Mouse (Mus musculus) stomach, postnatal 0 days (tissue): ENCODE results near the gene Gm49383. TPM values are rescaled to one million over a fixed set of nuclear protein-coding genes. Genes with fewer than 3 reads are reported as not detected.

ENCODE experiments used
- ATAC-seq: fragments of 200-750 bp; cut with Nextera tagmentation; 2 replicates; pipeline ENCODE4 v1.8.0; 2017; ENCODE audit not compliant: low FRiP score, low TSS enrichment
- DNase-seq: peaks from one replicate; pipeline ENCODE4 v3.0.0-alpha.2; 2016; ENCODE audit warnings: low spot score
- H3K27ac ChIP-seq: fragments of 300-500 bp; sonication (generic); replicated peaks from 2 replicates; pipeline ENCODE4 v1.5.1; 2014; ENCODE audit warnings: mild to moderate bottlenecking, control low read depth
- H3K27me3 ChIP-seq: fragments of 300-500 bp; sonication (generic); 2 replicates; pipeline ENCODE4 v1.6.1; 2014; ENCODE audit warnings: low read length; ENCODE audit not compliant: control insufficient read depth, insufficient read depth
- H3K36me3 ChIP-seq: fragments of 300-500 bp; sonication (generic); 2 replicates; pipeline ENCODE4 v1.6.1; 2014; ENCODE audit warnings: low read length, mixed read lengths; ENCODE audit not compliant: control insufficient read depth, insufficient read depth
- H3K4me1 ChIP-seq: fragments of 300-500 bp; sonication (generic); replicated peaks from 2 replicates; pipeline ENCODE4 v1.6.1; 2014; ENCODE audit warnings: antibody characterized with exemption; ENCODE audit not compliant: control insufficient read depth, insufficient read depth
- H3K4me2 ChIP-seq: fragments of 300-500 bp; sonication (generic); replicated peaks from 2 replicates; pipeline ENCODE4 v1.6.1; 2014; ENCODE audit warnings: low read depth, mild to moderate bottlenecking, control low read depth, moderate library complexity
- H3K4me3 ChIP-seq: fragments of 300-500 bp; sonication (generic); 2 replicates; pipeline ENCODE4 v1.5.1; 2014; ENCODE audit warnings: low read depth, low read length, control low read depth
- H3K9ac ChIP-seq: fragments of 300-500 bp; sonication (generic); 2 replicates; pipeline ENCODE4 v1.6.1; 2014; ENCODE audit warnings: mild to moderate bottlenecking, low read length, control low read depth, mixed read lengths
- H3K9me3 ChIP-seq: fragments of 300-500 bp; sonication (generic); 2 replicates; pipeline ENCODE4 v1.6.1; 2016; ENCODE audit warnings: low read length; ENCODE audit not compliant: control insufficient read depth
- CTCF ChIP-seq: IDR thresholded peaks from 2 replicates; pipeline ENCODE4 v1.5.1; 2016; ENCODE audit warnings: antibody characterized with exemption, low read depth, mild to moderate bottlenecking, moderate library complexity
- EP300 ChIP-seq: optimal IDR thresholded peaks from 2 replicates; pipeline ENCODE3; 2016; ENCODE audit warnings: antibody characterized with exemption
- WGBS: fragments of 180-500 bp; shearing (Covaris S2); extraction: QIAGEN DNeasy Blood & Tissue Kit; methylation state at CpG from one replicate; pipeline ENCODE4 v1.1.7; 2014; 5-methylcytosine and 5-hydroxymethylcytosine counted together
- microRNA-seq: library from miRNA; unstranded; fragments of <30 nt; microRNA quantifications from one replicate; pipeline ENCODE4, GENCODE M21; 2016
- polyA plus RNA-seq: library from polyadenylated mRNA; unstranded; fragments of >200 nt; fragmentation: Nextera tagmentation; extraction: Ambion mirVana; gene quantifications from 2 replicates; pipeline ENCODE4 v1.2.1, GENCODE M21; 2015

Gm49383 gene
- polyA plus RNA-seq, 1 experiment from 2014 or later: 10.3 TPM

GRCm38 (mm10) chr12:69147166-69147735 is 49.7 kb downstream of the Gm49383 start:
- no peaks in the 10 kb centered on the region for H3K4me1 ChIP-seq
- WGBS: 90% methylated on average over 5 of the region's 5 CpGs
- H3K36me3 ChIP-seq: no peaks in the 10 kb centered on the region

GRCm38 (mm10) chr12:69143460-69143859 is 53.4 kb downstream of the Gm49383 start:
- Histone ChIP-seq H3K36me3 (no peaks in the 10 kb centered on the region), H3K4me2 (no peak overlapping the region), H3K9ac (no peak overlapping the region), H3K27ac (no peak overlapping the region), H3K9me3 (no peaks in the 10 kb centered on the region), H3K4me1 (no peaks in the 10 kb centered on the region), H3K4me3 (no peak overlapping the region), H3K27me3 (no peaks in the 10 kb centered on the region)
- no peak for TF ChIP-seq EP300
- TF ChIP-seq CTCF: no peak
- ATAC-seq: no peak
- no peak for DNase-seq
- 73% methylated on average over 6 of the region's 6 CpGs for WGBS

More at GRCm38 (mm10) chr12:69147166-69147735, 49.7 kb downstream of the Gm49383 start:
- ATAC-seq (no peak), DNase-seq (no peak)
- H3K27me3 ChIP-seq: no peaks in the 10 kb centered on the region
- no peak overlapping the region for H3K9ac ChIP-seq
- H3K27ac ChIP-seq: no peak overlapping the region
- no peak for TF ChIP-seq CTCF
- TF ChIP-seq EP300: no peak
- H3K4me3 ChIP-seq: no peak overlapping the region
- no peak overlapping the region for H3K4me2 ChIP-seq
- H3K9me3 ChIP-seq: no peaks in the 10 kb centered on the region

GRCm38 (mm10) chr12:69139841-69140240 is 57.1 kb downstream of the Gm49383 start:
- H3K27ac ChIP-seq: no peak overlapping the region
- DNase-seq: no peak

GRCm38 (mm10) chr12:69139201-69139600 is 57.7 kb downstream of the Gm49383 start:
- ATAC-seq (no peak), DNase-seq (no peak)
- Histone ChIP-seq H3K4me1 (no peaks in the 10 kb centered on the region), H3K27me3 (no peaks in the 10 kb centered on the region), H3K27ac (no peak overlapping the region), H3K4me3 (no peak overlapping the region), H3K9me3 (no peaks in the 10 kb centered on the region), H3K9ac (no peak overlapping the region), H3K36me3 (no peaks in the 10 kb centered on the region), H3K4me2 (no peak overlapping the region)
- TF ChIP-seq CTCF: no peak
- no peak for TF ChIP-seq EP300
- WGBS: 88% methylated on average over 3 of the region's 3 CpGs

More at GRCm38 (mm10) chr12:69139841-69140240, 57.1 kb downstream of the Gm49383 start:
- H3K4me2 ChIP-seq: no peak overlapping the region
- no peak overlapping the region for H3K9ac ChIP-seq
- H3K4me3 ChIP-seq: no peak overlapping the region
- H3K4me1 ChIP-seq: no peaks in the 10 kb centered on the region
- WGBS: 85% methylated on average over 7 of the region's 7 CpGs
- no peak for TF ChIP-seq CTCF
- TF ChIP-seq EP300: no peak
- H3K9me3 ChIP-seq: no peaks in the 10 kb centered on the region
- H3K27me3 ChIP-seq: no peaks in the 10 kb centered on the region
- no peak for ATAC-seq
- H3K36me3 ChIP-seq: no peaks in the 10 kb centered on the region

Small RNAs within 50 kb of the gene (microRNA-seq; reads per million reads assigned to microRNA genes)
- gene Gm47287 (not detected), gene Gm47295 (not detected)

Other genes with a start within 250 kb of the Gm49383 start
- 1,988 and 2,229 TPM in 2 replicates for gene Rps29, start 37.9 kb downstream of the Gm49383 start, polyA plus RNA-seq
- 4.3 and 5.2 TPM in 2 replicates for gene Lrr1, start 28.3 kb downstream of the Gm49383 start, polyA plus RNA-seq
- 843 and 974 TPM in 2 replicates for gene Rpl36al, start 13.0 kb downstream of the Gm49383 start, polyA plus RNA-seq
- gene Mgat2, start 12.9 kb downstream of the Gm49383 start, polyA plus RNA-seq: 52.3 and 54.4 TPM in 2 replicates
- gene Dnaaf2, start 1.3 kb upstream of the Gm49383 start, polyA plus RNA-seq: 4.0 and 5.2 TPM in 2 replicates
- 8.2 and 8.7 TPM in 2 replicates for gene Gm49384, start 7.2 kb upstream of the Gm49383 start, polyA plus RNA-seq
- 8.0 and 9.0 TPM in 2 replicates for gene Pole2, start 31.1 kb upstream of the Gm49383 start, polyA plus RNA-seq
- gene Klhdc1, start 44.1 kb upstream of the Gm49383 start, polyA plus RNA-seq: 20.2 and 20.4 TPM in 2 replicates
- gene Klhdc2, start 99.6 kb upstream of the Gm49383 start, polyA plus RNA-seq: 60.6 and 61.6 TPM in 2 replicates
- gene Nemf, start 160.1 kb upstream of the Gm49383 start, polyA plus RNA-seq: 46.5 and 50.0 TPM in 2 replicates
- gene Arf6, start 175.0 kb upstream of the Gm49383 start, polyA plus RNA-seq: 97.8 and 116 TPM in 2 replicates
- 2.4 and 4.1 TPM in 2 replicates for gene Gm9887, start 175.4 kb upstream of the Gm49383 start, polyA plus RNA-seq